Mouse (Mus musculus) olfactory bulb, adult 2 months (tissue): ENCODE data around the gene Gm28053. TPM values are rescaled to one million over a fixed set of nuclear protein-coding genes. Genes with fewer than 3 reads are reported as not detected.
A peak's percentile ranks its signal among the peaks of the same experiment; 100 is the strongest.

Experiments
- H3K27ac ChIP-seq: fragments of 200-500 bp; 2 replicates; pipeline ENCODE4 v1.5.1; 2012; ENCODE audit warnings: low read depth, low read length; ENCODE audit not compliant: insufficient read depth
- H3K4me1 ChIP-seq: fragments of 200-500 bp; 2 replicates; pipeline ENCODE4 v1.6.1; 2012; ENCODE audit warnings: low read length; ENCODE audit not compliant: control insufficient read depth, insufficient read depth
- H3K4me3 ChIP-seq: fragments of 200-500 bp; 2 replicates; pipeline ENCODE4 v1.5.1; 2012; ENCODE audit warnings: mild to moderate bottlenecking, low read depth, low read length, moderate library complexity; ENCODE audit not compliant: insufficient read depth
- CTCF ChIP-seq: fragments of 200-500 bp; IDR thresholded peaks from 2 replicates; pipeline ENCODE4 v1.5.1; 2012; ENCODE audit warnings: low read depth, mild to moderate bottlenecking, low read length, moderate library complexity; ENCODE audit not compliant: insufficient read depth
- POLR2A ChIP-seq: fragments of 200-500 bp; IDR thresholded peaks from 2 replicates; pipeline ENCODE4 v1.6.1; 2012; ENCODE audit warnings: mild to moderate bottlenecking, low read depth, low read length, moderate library complexity; ENCODE audit not compliant: insufficient read depth
- WGBS: fragments of 180-500 bp; shearing (Covaris S2); methylation state at CpG from one replicate; pipeline ENCODE4 v1.1.7; 2018; 5-methylcytosine and 5-hydroxymethylcytosine counted together
- polyA plus RNA-seq: library from polyadenylated mRNA; stranded (reverse); fragments of >200 nt; gene quantifications from 2 replicates; pipeline ENCODE4 v1.2.4, GENCODE M21; 2012; ENCODE audit warnings: low replicate concordance; ENCODE audit not compliant: missing spikeins, insufficient read depth, insufficient read length

Gene Gm28053
- polyA plus RNA-seq, 1 experiment, result not detected

GRCm38 (mm10) chr6:48745959-48746889 lies 27.8 kb downstream of the Gm28053 start, which contains the start of gene Gimap5:
Gene Gimap5, plus strand, starts transcription at chr6:48746197.
- H3K27ac ChIP-seq, result peak within 1 kb of the TSS; percentile 12; the same call in 1 of the 2 replicates
- TF ChIP-seq POLR2A, result no peak
- TF ChIP-seq CTCF, result no peak
- no peak within 1 kb of the TSS; the same call in 1 of the 2 replicates for H3K4me3 ChIP-seq
- peaks cover 25% of the 10 kb centered on the region for H3K4me1 ChIP-seq
- 57% methylated on average over 16 of the region's 16 CpGs for WGBS

- H3K4me1 ChIP-seq, result peaks cover 17% of the 10 kb centered on the region
- H3K27ac ChIP-seq, result no peak overlapping the region
- WGBS, result 79% methylated on average over 7 of the region's 7 CpGs
- H3K4me3 ChIP-seq, result no peak overlapping the region
- no peak for TF ChIP-seq POLR2A
- TF ChIP-seq CTCF, result no peak
Measured at GRCm38 (mm10) chr6:48747091-48747966, 28.9 kb downstream of the Gm28053 start.

- WGBS, result 36% methylated on average over 7 of the region's 7 CpGs
- Histone ChIP-seq H3K4me3 (no peak overlapping the region), H3K27ac (no peak overlapping the region), H3K4me1 (0 out of 2 replicates have a peak, but pooled peaks cover 3% of the 10 kb centered on the region)
- TF ChIP-seq POLR2A (no peak), CTCF (no peak)
Measured at GRCm38 (mm10) chr6:48763567-48764270, 45.3 kb downstream of the Gm28053 start.

- Histone ChIP-seq H3K27ac (no peak overlapping the region), H3K4me3 (no peak overlapping the region), H3K4me1 (0 out of 2 replicates have a peak, but pooled peaks cover 3% of the 10 kb centered on the region)
- 87% methylated on average over 10 of the region's 10 CpGs for WGBS
- TF ChIP-seq POLR2A (no peak), CTCF (no peak)
Measured at GRCm38 (mm10) chr6:48764496-48764895, 46.1 kb downstream of the Gm28053 start.

GRCm38 (mm10) chr6:48768178-48768869 lies 49.9 kb downstream of the Gm28053 start:
- TF ChIP-seq POLR2A, result no peak
- no peak for TF ChIP-seq CTCF
- Histone ChIP-seq H3K27ac (no peak overlapping the region), H3K4me1 (peaks cover 5% of the 10 kb centered on the region; the same call in 1 of the 2 replicates), H3K4me3 (no peak overlapping the region)
- WGBS, result 77% methylated on average over 9 of the region's 9 CpGs

- Histone ChIP-seq H3K4me1 (peaks cover 5% of the 10 kb centered on the region; the same call in 1 of the 2 replicates), H3K27ac (no peak overlapping the region), H3K4me3 (no peak overlapping the region)
- TF ChIP-seq CTCF, result no peak
- TF ChIP-seq POLR2A, result no peak
- WGBS, result 90% methylated on average over 3 of the region's 3 CpGs
Measured at GRCm38 (mm10) chr6:48768933-48769332, 50.5 kb downstream of the Gm28053 start.

- Histone ChIP-seq H3K27ac (no peak within 1 kb of the TSS), H3K4me3 (no peak within 1 kb of the TSS), H3K4me1 (peaks cover 2% of the 10 kb centered on the region; the same call in 1 of the 2 replicates)
- TF ChIP-seq POLR2A (no peak), CTCF (no peak)
- 95% methylated on average over 3 of the region's 3 CpGs for WGBS
Measured at GRCm38 (mm10) chr6:48770696-48771095, 52.3 kb downstream of the Gm28053 start, which contains the start of gene Gimap3. Gene Gimap3, minus strand, starts transcription at chr6:48770851.
